Mouse (Mus musculus) G1E (cell line): ENCODE measurements at regions not wholly inside any gene's neighbourhood (a gene's known extent, or its start where the extent isn't known, plus 50 kb on each side); places are given as distances from the start of the nearest gene placed in this dataset.

Experiments used
- CTCF ChIP-seq: IDR thresholded peaks from 2 replicates; pipeline ENCODE4 v1.5.1; 2012; ENCODE audit warnings: low read depth, low read length, inconsistent platforms, mixed read lengths
- GATA1 ChIP-seq: IDR thresholded peaks from 2 replicates; pipeline ENCODE4 v1.6.1; 2012; ENCODE audit warnings: borderline replicate concordance, low read length, inconsistent platforms, mixed read lengths

GRCm38 (mm10) chr10:117473471-117473870, 93.7 kb upstream of the Cpsf6 start:
- TF ChIP-seq CTCF (no peak), GATA1 (no peak)
